Mouse (Mus musculus) bone marrow macrophage, adult 2 months (primary cell): ENCODE measurements at regions not wholly inside any gene's neighbourhood (a gene's known extent, or its start where the extent isn't known, plus 50 kb on each side); places are given as distances from the start of the nearest gene placed in this dataset.

ENCODE experiments used
- CTCF ChIP-seq: IDR thresholded peaks from 2 replicates; pipeline ENCODE4 v1.5.1; 2012; ENCODE audit warnings: low read depth, mild to moderate bottlenecking, low read length, moderate library complexity
- POLR2A ChIP-seq: IDR thresholded peaks from 2 replicates; pipeline ENCODE4 v1.6.1; 2012; ENCODE audit warnings: mild to moderate bottlenecking, low read depth, low read length, borderline replicate concordance

GRCm38 (mm10) chr1:71751601-71752000 is 98.6 kb upstream of the Fn1 start:
- TF ChIP-seq CTCF (no peak), POLR2A (no peak)
